Mouse (Mus musculus) lung, embryonic 14.5 days (tissue): ENCODE measurements around the gene Bdkrb2. TPM values are rescaled to one million over a fixed set of nuclear protein-coding genes. Genes with fewer than 3 reads are reported as not detected.

Experiments used
- ATAC-seq: fragments of 200-750 bp; cut with Nextera tagmentation; 2 replicates; pipeline ENCODE4 v1.8.0; 2017; ENCODE audit warnings: mild to moderate bottlenecking, moderate TSS enrichment, moderate library complexity; ENCODE audit not compliant: insufficient read depth
- DNase-seq: peaks from one replicate; pipeline ENCODE4 v3.0.0-alpha.2; 2015
- H3K27ac ChIP-seq: fragments of 300-500 bp; sonication (generic); 2 replicates; pipeline ENCODE4 v1.5.1; 2014; ENCODE audit warnings: low read depth, mild to moderate bottlenecking, moderate library complexity
- H3K27me3 ChIP-seq: fragments of 300-500 bp; sonication (generic); 2 replicates; pipeline ENCODE4 v1.6.1; 2014; ENCODE audit warnings: low read length, control low read depth; ENCODE audit not compliant: insufficient read depth
- H3K36me3 ChIP-seq: fragments of 300-500 bp; sonication (generic); 2 replicates; pipeline ENCODE4 v1.6.1; 2014; ENCODE audit warnings: control low read depth; ENCODE audit not compliant: insufficient read depth
- H3K4me1 ChIP-seq: fragments of 300-500 bp; sonication (generic); 2 replicates; pipeline ENCODE4 v1.6.1; 2014; ENCODE audit warnings: antibody characterized with exemption, control low read depth; ENCODE audit not compliant: insufficient read depth
- H3K4me2 ChIP-seq: fragments of 300-500 bp; sonication (generic); 2 replicates; pipeline ENCODE4 v1.6.1; 2014; ENCODE audit warnings: mild to moderate bottlenecking
- H3K4me3 ChIP-seq: fragments of 300-500 bp; sonication (generic); 2 replicates; pipeline ENCODE4 v1.5.1; 2014; ENCODE audit warnings: low read depth, low read length
- H3K9ac ChIP-seq: fragments of 300-500 bp; sonication (generic); 2 replicates; pipeline ENCODE4 v1.6.1; 2014
- H3K9me3 ChIP-seq: fragments of 300-500 bp; sonication (generic); 2 replicates; pipeline ENCODE4 v1.6.1; 2016; ENCODE audit warnings: low read depth, low read length, control low read depth
- CTCF ChIP-seq: IDR thresholded peaks from 2 replicates; pipeline ENCODE4 v1.5.1; 2016; ENCODE audit warnings: antibody characterized with exemption, low read depth
- WGBS: fragments of 180-500 bp; shearing (Covaris S2); extraction: QIAGEN DNeasy Blood & Tissue Kit; methylation state at CpG from one replicate; pipeline ENCODE4 v1.1.7; 2014; 5-methylcytosine and 5-hydroxymethylcytosine counted together
- polyA plus RNA-seq: library from polyadenylated mRNA; unstranded; fragments of >200 nt; fragmentation: Nextera tagmentation; extraction: Ambion mirVana; gene quantifications from 2 replicates; pipeline ENCODE4 v1.2.1, GENCODE M21; 2014

Bdkrb2 gene
- polyA plus RNA-seq, 1 experiment from 2014 or later = 0.21 TPM

DNA sequence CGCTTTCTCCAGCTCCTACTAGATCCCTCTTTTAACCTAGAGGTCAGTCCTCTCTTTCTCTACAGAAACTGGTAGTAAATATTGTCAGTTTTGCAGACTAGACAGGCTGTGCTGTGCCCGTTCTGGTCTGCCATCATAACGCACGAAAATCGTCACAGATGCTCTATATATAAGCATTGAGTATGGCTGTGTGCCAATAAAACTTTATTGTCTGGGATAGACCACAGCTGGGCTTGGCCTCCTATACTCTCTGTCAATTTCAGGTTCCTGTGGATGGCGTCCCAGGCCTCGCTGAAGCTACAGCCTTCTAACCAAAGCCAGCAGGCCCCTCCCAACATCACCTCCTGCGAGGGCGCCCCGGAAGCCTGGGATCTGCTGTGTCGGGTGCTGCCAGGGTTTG lies 40.9 kb downstream of the Bdkrb2 start:
- no peaks in the 10 kb centered on the region for H3K36me3 ChIP-seq
- H3K9ac ChIP-seq = no peak overlapping the region
- no peaks in the 10 kb centered on the region for H3K4me1 ChIP-seq
- DNase-seq = peak; percentile 66
- no peaks in the 10 kb centered on the region for H3K27me3 ChIP-seq
- H3K4me3 ChIP-seq = no peak overlapping the region
- no peaks in the 10 kb centered on the region for H3K9me3 ChIP-seq
- TF ChIP-seq CTCF = no peak
- no peak overlapping the region for H3K4me2 ChIP-seq
- peak; percentile 47; the same call in 1 of the 2 replicates for ATAC-seq
- WGBS = 60% methylated on average over 11 of the region's 11 CpGs
- H3K27ac ChIP-seq = no peak overlapping the region

DNA sequence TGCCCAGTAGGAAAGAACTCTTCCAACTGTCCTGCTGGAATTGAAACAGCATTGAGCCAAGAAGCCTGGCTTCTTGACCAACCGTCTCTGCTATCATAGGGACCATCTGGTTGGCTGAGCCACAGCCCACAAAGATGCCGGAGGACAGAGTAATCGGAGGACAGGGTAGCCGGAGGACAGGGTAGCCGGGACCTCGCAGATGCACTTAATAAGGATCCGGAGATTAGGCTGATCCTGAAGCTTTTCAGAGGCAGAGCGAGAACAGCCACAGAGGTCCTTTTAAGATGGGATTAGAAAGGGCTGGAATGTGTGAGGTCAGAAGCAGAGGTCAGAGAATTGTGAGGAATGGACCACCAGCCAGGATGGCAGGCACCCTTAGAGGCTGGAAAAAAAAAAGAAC lies 42.2 kb downstream of the Bdkrb2 start:
- H3K27me3 ChIP-seq = no peaks in the 10 kb centered on the region
- no peaks in the 10 kb centered on the region for H3K9me3 ChIP-seq
- H3K36me3 ChIP-seq = no peaks in the 10 kb centered on the region
- no peak overlapping the region for H3K4me2 ChIP-seq
- WGBS = 35% methylated on average over 8 of the region's 8 CpGs
- TF ChIP-seq CTCF = no peak
- H3K4me1 ChIP-seq = no peaks in the 10 kb centered on the region
- no peak overlapping the region for H3K9ac ChIP-seq
- DNase-seq = no peak
- ATAC-seq = no peak
- no peak overlapping the region for H3K27ac ChIP-seq
- no peak overlapping the region for H3K4me3 ChIP-seq

DNA sequence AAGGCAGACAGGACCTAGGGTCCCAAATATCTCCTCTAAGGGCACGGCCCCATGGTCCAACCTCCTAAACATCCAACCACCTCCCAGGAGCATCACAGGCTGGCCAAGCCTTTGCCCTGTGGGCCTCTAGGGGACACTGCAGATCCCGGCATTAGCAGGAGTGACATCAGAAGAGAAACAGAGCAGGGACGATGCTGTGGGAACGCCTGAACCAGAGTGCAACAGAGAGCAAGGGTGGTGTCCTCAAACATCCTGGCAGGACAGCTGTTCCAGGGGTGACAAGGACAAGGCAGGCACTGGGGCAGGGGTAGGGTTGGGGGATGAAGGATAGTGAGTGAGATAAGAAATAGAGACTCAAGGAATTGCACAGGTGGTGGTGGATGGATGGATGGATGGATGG lies 43.9 kb downstream of the Bdkrb2 start:
- 66% methylated on average over 4 of the region's 4 CpGs for WGBS
- DNase-seq (no peak), ATAC-seq (no peak)
- no peak overlapping the region for H3K4me2 ChIP-seq
- TF ChIP-seq CTCF = no peak
- H3K4me3 ChIP-seq = no peak overlapping the region
- H3K9me3 ChIP-seq = no peaks in the 10 kb centered on the region
- H3K9ac ChIP-seq = no peak overlapping the region
- no peaks in the 10 kb centered on the region for H3K27me3 ChIP-seq
- H3K36me3 ChIP-seq = no peaks in the 10 kb centered on the region
- no peak overlapping the region for H3K27ac ChIP-seq
- H3K4me1 ChIP-seq = no peaks in the 10 kb centered on the region

DNA sequence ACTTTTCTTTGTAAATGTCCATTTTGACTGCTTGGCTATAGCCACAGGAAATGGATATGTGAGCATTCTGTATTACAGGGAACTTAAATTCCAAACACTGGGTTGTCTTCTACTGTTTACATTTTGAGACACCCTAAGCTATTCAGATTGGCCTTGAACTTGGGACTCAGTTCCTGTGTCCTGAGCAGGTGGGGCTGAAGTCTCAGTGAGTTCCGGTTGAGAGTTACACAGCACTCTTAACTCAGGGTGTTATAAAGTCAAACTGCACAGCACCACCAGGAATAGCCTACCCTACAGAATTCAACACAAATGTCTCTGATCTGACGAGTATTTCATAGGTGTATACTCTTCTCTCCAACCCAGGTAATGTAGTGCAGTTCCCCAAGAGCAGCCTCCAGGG lies 48.0 kb downstream of the Bdkrb2 start:
- WGBS = 75% methylated on average over 2 of the region's 2 CpGs
- Histone ChIP-seq H3K4me1 (no peaks in the 10 kb centered on the region), H3K36me3 (peaks cover 12% of the 10 kb centered on the region; the same call in 1 of the 2 replicates), H3K9me3 (no peaks in the 10 kb centered on the region), H3K27ac (no peak overlapping the region), H3K4me2 (no peak overlapping the region), H3K9ac (no peak overlapping the region), H3K27me3 (no peaks in the 10 kb centered on the region), H3K4me3 (no peak overlapping the region)
- DNase-seq (no peak), ATAC-seq (no peak; the same call in 1 of the 2 replicates)
- no peak for TF ChIP-seq CTCF

DNA sequence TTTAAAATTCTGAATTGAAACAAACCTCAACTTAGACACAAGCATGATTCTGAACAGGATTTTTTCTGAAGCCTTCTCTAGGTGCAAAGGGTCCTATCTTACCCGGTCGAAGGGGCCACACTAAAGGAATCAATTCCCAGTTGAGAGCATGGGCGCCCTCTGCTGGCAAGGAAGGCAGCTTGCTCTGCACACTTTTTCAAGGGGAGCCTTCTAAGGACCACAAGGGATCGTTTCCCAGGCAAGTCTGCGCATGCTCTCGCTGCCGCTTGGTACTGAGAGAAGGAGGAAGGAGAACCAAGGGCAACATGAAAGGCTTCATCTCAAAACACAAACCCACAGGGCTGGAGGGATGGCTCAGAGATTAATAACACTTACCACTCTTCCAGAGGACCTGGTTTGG lies 48.7 kb downstream of the Bdkrb2 start:
- peaks cover 18% of the 10 kb centered on the region; the same call in 1 of the 2 replicates for H3K36me3 ChIP-seq
- H3K9ac ChIP-seq = no peak overlapping the region
- no peak overlapping the region for H3K4me2 ChIP-seq
- H3K4me1 ChIP-seq = no peaks in the 10 kb centered on the region
- no peaks in the 10 kb centered on the region for H3K27me3 ChIP-seq
- TF ChIP-seq CTCF = peak; percentile 87
- no peak for ATAC-seq
- WGBS = 21% methylated on average over 7 of the region's 7 CpGs
- H3K9me3 ChIP-seq = no peaks in the 10 kb centered on the region
- H3K4me3 ChIP-seq = no peak overlapping the region
- H3K27ac ChIP-seq = no peak overlapping the region
- peak; percentile 91 for DNase-seq

GRCm38 (mm10) chr12:105613559-105613958 lies 50.5 kb downstream of the Bdkrb2 start:
- DNase-seq (no peak), ATAC-seq (no peak)
- no peak overlapping the region for H3K27ac ChIP-seq
- H3K4me2 ChIP-seq = no peak overlapping the region
- no peak for TF ChIP-seq CTCF
- peaks cover 34% of the 10 kb centered on the region for H3K36me3 ChIP-seq
- no peak overlapping the region for H3K9ac ChIP-seq
- 84% methylated on average over 10 of the region's 10 CpGs for WGBS
- H3K9me3 ChIP-seq = no peaks in the 10 kb centered on the region
- H3K27me3 ChIP-seq = no peaks in the 10 kb centered on the region
- no peaks in the 10 kb centered on the region for H3K4me1 ChIP-seq
- H3K4me3 ChIP-seq = no peak overlapping the region

DNA sequence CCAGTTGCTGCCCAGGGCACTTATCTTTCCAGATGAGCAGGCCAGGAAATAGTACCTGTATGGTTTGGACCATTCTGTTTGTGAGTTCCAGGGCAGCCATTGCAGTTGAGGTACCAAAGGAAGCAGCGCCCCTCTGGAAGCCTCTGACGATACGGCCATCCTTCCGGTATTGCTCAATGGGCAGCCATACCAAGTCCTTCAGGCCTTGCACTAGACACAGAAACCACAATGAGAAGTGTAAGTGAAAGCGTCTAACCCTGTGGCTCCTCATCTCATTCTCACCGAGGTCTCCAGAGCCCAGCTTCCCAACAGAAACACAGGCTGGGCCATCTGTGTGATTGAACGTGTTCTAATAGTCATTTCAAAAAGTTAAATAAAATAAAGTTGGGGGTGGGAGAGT lies 59.0 kb downstream of the Bdkrb2 start:
- Histone ChIP-seq H3K27me3 (no peaks in the 10 kb centered on the region), H3K9ac (no peak overlapping the region), H3K36me3 (peaks cover 76% of the 10 kb centered on the region), H3K9me3 (no peaks in the 10 kb centered on the region), H3K4me3 (no peak overlapping the region), H3K4me1 (no peaks in the 10 kb centered on the region), H3K27ac (no peak overlapping the region), H3K4me2 (no peak overlapping the region)
- no peak for ATAC-seq
- WGBS = 95% methylated on average over 7 of the region's 7 CpGs
- no peak for DNase-seq
- no peak for TF ChIP-seq CTCF
